Mouse (Mus musculus): ENCODE results near the gene Fmnl2. TPM values are rescaled to one million over a fixed set of nuclear protein-coding genes. Genes with fewer than 3 reads are reported as not detected.

Fmnl2 gene
- polyA plus RNA-seq, 1 experiment: 2.6 TPM

DNA sequence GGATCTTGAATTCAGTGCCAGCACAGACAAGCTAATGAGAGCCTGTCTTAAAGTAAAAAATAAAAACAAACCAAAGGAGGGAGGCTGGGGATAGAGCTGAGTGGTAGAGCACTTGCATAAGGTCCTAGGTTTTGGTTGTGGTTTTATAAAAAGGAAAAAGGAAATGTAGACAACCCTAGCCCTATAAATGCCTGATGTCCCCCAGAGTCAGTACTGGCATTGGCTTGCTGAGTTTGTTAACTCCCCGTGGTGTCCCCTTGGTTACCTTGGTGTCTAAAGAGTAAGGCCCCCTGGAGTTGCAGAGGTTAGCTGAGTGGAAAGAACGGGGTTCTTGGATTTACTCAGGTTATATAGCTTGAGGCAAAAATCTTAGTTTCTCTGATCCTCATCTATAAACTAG, 55.7 kb downstream of the Fmnl2 start:
- Histone ChIP-seq H3K27me3 (ENCODE audit: control insufficient read depth, insufficient read depth, insufficient read length) (no peaks in the 10 kb centered on the region), H3K79me2 (ENCODE audit: control insufficient read depth, insufficient read depth) (no peaks in the 10 kb centered on the region), H3K79me3 (ENCODE audit: low read depth) (no peaks in the 10 kb centered on the region), H3ac (ENCODE audit: control insufficient read depth, insufficient read length, low read depth) (no peak overlapping the region), H3K36me3 (ENCODE audit: control insufficient read depth, insufficient read depth) (no peaks in the 10 kb centered on the region), H3K4me3 (ENCODE audit: insufficient read depth, poor library complexity, severe bottlenecking) (no peak overlapping the region)
- TF ChIP-seq FOSL1 (IDR thresholded peaks at IDR 0.05; ENCODE audit: insufficient read depth, low read length, poor library complexity, severe bottlenecking) (no peak), MYOG (IDR thresholded peaks at IDR 0.05; ENCODE audit: control insufficient read depth, extremely low read depth, insufficient read length) (no peak), MYOD1 (IDR thresholded peaks at IDR 0.05; ENCODE audit: control insufficient read depth, insufficient read length, low read depth) (no peak), MAX (IDR thresholded peaks at IDR 0.05) (no peak), USF1 (IDR thresholded peaks at IDR 0.05; ENCODE audit: low read depth) (no peak), CTCF (IDR thresholded peaks at IDR 0.05; ENCODE audit: control insufficient read depth, insufficient read depth, insufficient read length) (no peak)

DNA sequence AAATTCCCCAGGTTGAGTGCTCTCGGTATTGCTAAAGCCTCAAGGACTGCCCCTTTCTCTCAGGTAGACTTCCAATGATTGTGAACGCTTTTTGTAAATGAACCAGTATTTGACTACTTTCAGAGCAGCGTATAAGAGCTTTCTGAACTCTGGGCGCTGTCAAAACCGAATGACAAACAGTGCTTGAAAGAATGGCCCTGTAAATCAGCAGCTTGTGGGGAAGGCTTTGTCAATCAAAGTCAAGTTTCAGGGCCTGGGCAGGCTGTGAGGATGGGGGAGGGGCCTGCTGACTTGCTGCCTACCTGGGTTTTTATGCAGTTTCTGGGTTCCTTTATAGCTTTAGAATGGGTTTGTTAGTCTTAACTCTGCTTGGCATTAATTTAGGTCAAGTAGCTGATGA, 56.1 kb downstream of the Fmnl2 start:
- TF ChIP-seq CTCF (IDR thresholded peaks at IDR 0.05; ENCODE audit: control insufficient read depth, insufficient read depth, insufficient read length): no peak
- no peak for TF ChIP-seq MYOD1 (IDR thresholded peaks at IDR 0.05; ENCODE audit: control insufficient read depth, insufficient read length, low read depth)
- TF ChIP-seq USF1 (IDR thresholded peaks at IDR 0.05; ENCODE audit: low read depth): no peak
- no peak for TF ChIP-seq FOSL1 (IDR thresholded peaks at IDR 0.05; ENCODE audit: insufficient read depth, low read length, poor library complexity, severe bottlenecking)
- no peak for TF ChIP-seq CEBPB (IDR thresholded peaks at IDR 0.05; ENCODE audit: low read depth)
- no peak for TF ChIP-seq MAX (IDR thresholded peaks at IDR 0.05)
- no peak for TF ChIP-seq MYOG (IDR thresholded peaks at IDR 0.05; ENCODE audit: control insufficient read depth, extremely low read depth, insufficient read length)

DNA sequence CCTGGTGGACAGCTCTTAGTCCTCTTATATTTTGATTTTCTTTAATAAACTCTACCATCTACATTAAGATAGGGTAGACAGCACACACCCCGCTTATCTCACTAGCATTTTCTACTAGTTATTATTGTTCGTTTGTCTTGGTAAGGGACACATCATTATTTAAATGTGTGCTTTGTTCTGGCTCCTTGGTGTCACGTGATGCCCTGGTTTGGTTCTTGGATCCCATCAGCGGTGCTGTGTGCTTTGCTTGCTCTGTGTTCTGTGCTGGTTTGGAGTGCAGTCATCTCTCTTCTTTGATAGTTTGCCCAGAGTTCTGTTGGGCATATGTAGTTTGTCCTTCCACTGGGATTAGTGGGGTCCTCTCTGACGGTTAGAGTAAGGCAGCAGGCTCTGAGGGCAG, 57.9 kb downstream of the Fmnl2 start:
- Histone ChIP-seq H3K4me3 (ENCODE audit: insufficient read depth, poor library complexity, severe bottlenecking) (no peak overlapping the region), H3ac (ENCODE audit: control insufficient read depth, insufficient read length, low read depth) (no peak overlapping the region), H3K36me3 (ENCODE audit: control insufficient read depth, insufficient read depth) (no peaks in the 10 kb centered on the region), H3K79me3 (ENCODE audit: low read depth) (peaks cover 2% of the 10 kb centered on the region), H3K27me3 (ENCODE audit: control insufficient read depth, insufficient read depth, insufficient read length) (no peaks in the 10 kb centered on the region), H3K79me2 (ENCODE audit: control insufficient read depth, insufficient read depth) (peaks cover 6% of the 10 kb centered on the region)
- TF ChIP-seq FOSL1 (IDR thresholded peaks at IDR 0.05; ENCODE audit: insufficient read depth, low read length, poor library complexity, severe bottlenecking): no peak
- no peak for TF ChIP-seq MYOG (IDR thresholded peaks at IDR 0.05; ENCODE audit: control insufficient read depth, extremely low read depth, insufficient read length)
- no peak for TF ChIP-seq USF1 (IDR thresholded peaks at IDR 0.05; ENCODE audit: low read depth)
- no peak for TF ChIP-seq CTCF (IDR thresholded peaks at IDR 0.05; ENCODE audit: control insufficient read depth, insufficient read depth, insufficient read length)
- TF ChIP-seq CEBPB (IDR thresholded peaks at IDR 0.05; ENCODE audit: low read depth): no peak
- no peak for TF ChIP-seq MAX (IDR thresholded peaks at IDR 0.05)

More for the DNA sequence above, 56.1 kb downstream of the Fmnl2 start:
- no peaks in the 10 kb centered on the region for H3K79me2 ChIP-seq (ENCODE audit: control insufficient read depth, insufficient read depth)
- no peaks in the 10 kb centered on the region for H3K36me3 ChIP-seq (ENCODE audit: control insufficient read depth, insufficient read depth)
- no peak overlapping the region for H3K4me3 ChIP-seq (ENCODE audit: insufficient read depth, poor library complexity, severe bottlenecking)
- H3ac ChIP-seq (ENCODE audit: control insufficient read depth, insufficient read length, low read depth): no peak overlapping the region
- peaks cover 2% of the 10 kb centered on the region for H3K79me3 ChIP-seq (ENCODE audit: low read depth)
- H3K27me3 ChIP-seq (ENCODE audit: control insufficient read depth, insufficient read depth, insufficient read length): no peaks in the 10 kb centered on the region

DNA sequence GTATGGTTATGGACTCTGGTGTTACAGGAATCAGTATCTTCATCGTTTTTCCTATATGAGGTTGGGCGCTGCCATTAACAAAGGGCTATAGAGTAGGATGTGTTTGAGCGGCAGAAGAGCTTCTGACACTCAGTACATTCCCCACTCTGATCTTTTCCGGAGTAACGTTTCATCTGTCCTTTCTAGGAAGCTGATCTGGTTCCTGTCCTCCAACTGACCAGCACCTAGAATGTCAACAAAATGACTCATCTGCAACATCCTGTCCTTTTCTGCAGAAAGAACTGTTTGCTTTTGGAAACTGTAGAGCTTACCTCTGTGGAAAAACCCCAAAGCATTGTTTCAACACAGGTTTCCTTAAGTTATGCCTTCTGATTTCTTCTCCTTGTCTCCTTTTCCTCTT, 60.4 kb downstream of the Fmnl2 start:
- Histone ChIP-seq H3K79me3 (ENCODE audit: low read depth) (peaks cover 2% of the 10 kb centered on the region), H3K27me3 (ENCODE audit: control insufficient read depth, insufficient read depth, insufficient read length) (no peaks in the 10 kb centered on the region), H3K79me2 (ENCODE audit: control insufficient read depth, insufficient read depth) (peaks cover 15% of the 10 kb centered on the region), H3K36me3 (ENCODE audit: control insufficient read depth, insufficient read depth) (no peaks in the 10 kb centered on the region), H3ac (ENCODE audit: control insufficient read depth, insufficient read length, low read depth) (no peak overlapping the region), H3K4me3 (ENCODE audit: insufficient read depth, poor library complexity, severe bottlenecking) (no peak overlapping the region)
- TF ChIP-seq CTCF (IDR thresholded peaks at IDR 0.05; ENCODE audit: control insufficient read depth, insufficient read depth, insufficient read length) (no peak), USF1 (IDR thresholded peaks at IDR 0.05; ENCODE audit: low read depth) (no peak), MYOG (IDR thresholded peaks at IDR 0.05; ENCODE audit: control insufficient read depth, extremely low read depth, insufficient read length) (no peak), MYOD1 (IDR thresholded peaks at IDR 0.05; ENCODE audit: control insufficient read depth, insufficient read length, low read depth) (no peak), FOSL1 (IDR thresholded peaks at IDR 0.05; ENCODE audit: insufficient read depth, low read length, poor library complexity, severe bottlenecking) (no peak), MAX (IDR thresholded peaks at IDR 0.05) (no peak), CEBPB (IDR thresholded peaks at IDR 0.05; ENCODE audit: low read depth) (no peak)

DNA sequence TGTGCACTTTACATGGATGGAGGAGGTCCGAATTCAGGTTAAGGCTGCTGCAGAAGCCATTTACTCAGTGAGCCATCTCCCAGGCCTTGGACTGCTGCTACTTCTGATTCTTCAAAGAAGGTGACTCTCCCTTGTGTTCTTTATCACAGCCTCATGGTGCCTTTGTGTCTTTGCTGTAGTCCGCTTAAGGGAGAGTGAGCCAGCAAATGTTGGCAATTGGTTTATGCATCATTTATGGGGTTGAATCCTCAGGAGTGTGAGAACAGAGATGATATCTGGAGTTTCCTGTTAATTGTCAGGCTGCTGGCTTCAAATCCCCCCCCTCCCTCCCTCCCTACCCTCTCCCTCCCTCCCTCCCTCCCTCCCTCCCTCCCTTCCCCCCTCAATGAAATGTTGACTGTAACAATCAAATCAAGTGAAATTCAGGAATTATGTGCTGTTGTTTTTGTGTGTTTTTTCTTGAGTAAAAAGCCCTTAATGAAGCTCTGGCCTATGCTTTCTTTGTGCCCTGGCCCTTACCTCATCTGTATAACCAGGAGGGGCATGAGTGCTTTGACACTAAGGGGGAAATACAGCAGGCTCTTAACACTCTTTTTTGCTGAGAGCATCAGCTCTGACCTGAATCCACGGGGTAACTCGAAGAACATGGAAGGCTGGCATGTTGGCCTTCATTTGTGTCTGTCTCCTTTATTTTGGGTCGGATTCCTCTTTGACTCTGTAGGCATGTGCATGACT, 63.2 kb downstream of the Fmnl2 start:
- Histone ChIP-seq H3K36me3 (ENCODE audit: control insufficient read depth, insufficient read depth) (no peaks in the 10 kb centered on the region), H3K79me2 (ENCODE audit: control insufficient read depth, insufficient read depth) (peaks cover 16% of the 10 kb centered on the region), H3K4me3 (ENCODE audit: insufficient read depth, poor library complexity, severe bottlenecking) (no peak overlapping the region), H3ac (ENCODE audit: control insufficient read depth, insufficient read length, low read depth) (no peak overlapping the region), H3K27me3 (ENCODE audit: control insufficient read depth, insufficient read depth, insufficient read length) (no peaks in the 10 kb centered on the region), H3K79me3 (ENCODE audit: low read depth) (peaks cover 2% of the 10 kb centered on the region)
- TF ChIP-seq USF1 (IDR thresholded peaks at IDR 0.05; ENCODE audit: low read depth) (no peak), MAX (IDR thresholded peaks at IDR 0.05) (no peak), CEBPB (IDR thresholded peaks at IDR 0.05; ENCODE audit: low read depth) (no peak), CTCF (IDR thresholded peaks at IDR 0.05; ENCODE audit: control insufficient read depth, insufficient read depth, insufficient read length) (no peak), MYOD1 (IDR thresholded peaks at IDR 0.05; ENCODE audit: control insufficient read depth, insufficient read length, low read depth) (no peak), FOSL1 (IDR thresholded peaks at IDR 0.05; ENCODE audit: insufficient read depth, low read length, poor library complexity, severe bottlenecking) (no peak), MYOG (IDR thresholded peaks at IDR 0.05; ENCODE audit: control insufficient read depth, extremely low read depth, insufficient read length) (no peak)
